Mouse (Mus musculus): ENCODE data around the gene Pex1.
"Not testable (repeated sequence)": the region's sequence is repeated elsewhere in the genome, so short reads cannot be mapped to it uniquely, and the experiment has no call there.

The Pex1 gene

DNA sequence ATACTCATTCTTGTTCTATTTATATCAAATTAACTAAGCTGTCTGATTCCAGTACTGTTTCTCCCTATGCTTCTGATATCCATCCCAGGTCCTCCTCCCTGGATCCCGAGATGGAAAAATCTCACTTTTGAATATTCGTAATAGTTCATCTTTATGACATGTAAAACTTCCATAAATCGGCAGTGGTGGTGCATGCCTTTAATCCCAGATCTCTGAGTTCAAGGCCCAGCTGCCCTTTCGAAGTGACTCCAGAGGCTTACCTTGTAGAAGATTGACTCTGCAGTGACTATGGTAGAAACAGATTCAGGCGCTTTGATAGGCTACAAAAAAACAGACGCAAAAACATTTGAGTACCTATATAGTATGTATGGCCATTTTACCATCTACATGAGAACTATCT, 48.8 kb downstream of the Pex1 start:
- DNase-seq (ENCODE audit: low spot score in 2 of 2) = no peak

- DNase-seq (ENCODE audit: low spot score in 2 of 2) = no peak
Measured at GRCm38 (mm10) chr5:3645326-3645725, 49.5 kb downstream of the Pex1 start.

DNA sequence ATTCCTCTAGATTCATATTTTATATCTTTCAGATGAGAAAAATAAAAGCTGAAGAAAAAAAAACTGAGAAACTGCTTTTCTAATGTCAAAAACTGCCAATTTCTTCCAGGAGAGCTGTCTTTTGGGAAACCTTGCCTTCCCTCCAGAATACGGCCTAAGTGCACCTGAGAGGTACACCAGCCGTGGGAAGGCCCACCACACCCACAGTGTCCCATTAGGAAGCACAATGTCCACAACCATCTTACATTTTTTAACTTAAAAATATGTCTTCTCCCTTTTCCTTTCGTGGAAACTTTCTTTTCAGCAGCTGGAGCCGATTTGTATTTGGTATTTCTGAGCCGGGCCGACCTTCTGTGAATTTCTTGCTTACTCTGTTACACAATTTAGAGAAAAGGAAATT, 50.7 kb downstream of the Pex1 start:
- DNase-seq (ENCODE audit: low spot score in 2 of 2) = no peak

- DNase-seq (ENCODE audit: low spot score in 2 of 2) = peak; percentile 61 to 69
Measured at GRCm38 (mm10) chr5:3646991-3647707, 51.3 kb downstream of the Pex1 start.

DNA sequence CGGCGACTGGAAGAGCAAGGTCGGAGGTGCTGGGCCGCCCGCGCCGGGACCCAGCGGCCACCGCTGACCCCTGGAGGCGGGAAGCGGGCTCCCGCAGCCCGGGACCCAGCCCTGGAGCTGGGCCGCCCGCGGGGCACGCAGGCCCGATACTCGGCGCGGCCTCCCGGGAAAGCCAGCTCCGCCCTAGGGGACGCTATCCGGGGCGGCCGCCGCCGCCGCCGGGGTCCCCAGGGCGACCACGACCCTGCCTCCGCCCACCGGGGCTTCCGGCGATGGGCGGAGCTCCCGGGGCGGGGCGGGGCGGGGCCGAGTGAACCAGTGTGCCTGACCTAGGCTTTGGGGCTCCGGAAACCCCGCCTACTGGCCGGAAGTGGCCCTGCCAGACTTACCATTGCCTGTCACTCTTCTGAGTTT, 51.8 kb downstream of the Pex1 start:
- DNase-seq (ENCODE audit: low spot score in 2 of 2) = peak; percentile 91 to 94

DNA sequence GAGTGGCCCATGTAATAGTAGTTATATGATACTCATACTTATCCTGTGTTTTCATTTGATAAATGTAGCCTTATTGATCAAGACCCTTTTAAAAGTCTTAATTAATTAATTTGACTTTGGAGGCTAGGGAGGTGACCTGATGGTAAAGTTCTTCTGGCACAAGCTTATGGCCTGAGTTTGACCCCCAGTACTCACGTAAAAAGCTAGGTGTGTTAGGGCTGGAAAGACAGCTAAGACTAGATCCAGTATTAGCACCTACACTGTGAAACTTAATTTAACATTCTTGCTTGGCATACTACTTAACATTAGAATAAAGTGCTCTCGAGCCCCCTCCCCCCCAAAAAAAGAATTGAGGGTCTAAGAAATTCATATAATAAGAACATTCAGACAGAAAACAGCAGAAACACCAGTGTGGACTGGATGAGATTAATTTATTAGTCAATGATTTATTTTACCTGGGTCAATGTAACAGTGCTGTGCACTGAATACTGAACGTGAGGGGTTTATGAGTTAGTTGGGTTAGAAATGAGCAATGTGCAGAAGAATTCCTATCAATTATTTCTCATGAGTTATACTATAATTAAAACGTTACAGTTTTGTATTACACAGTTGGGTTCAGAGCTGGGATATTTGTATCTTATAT, 52.5 kb downstream of the Pex1 start:
- DNase-seq (ENCODE audit: low spot score in 2 of 2) = no peak

DNA sequence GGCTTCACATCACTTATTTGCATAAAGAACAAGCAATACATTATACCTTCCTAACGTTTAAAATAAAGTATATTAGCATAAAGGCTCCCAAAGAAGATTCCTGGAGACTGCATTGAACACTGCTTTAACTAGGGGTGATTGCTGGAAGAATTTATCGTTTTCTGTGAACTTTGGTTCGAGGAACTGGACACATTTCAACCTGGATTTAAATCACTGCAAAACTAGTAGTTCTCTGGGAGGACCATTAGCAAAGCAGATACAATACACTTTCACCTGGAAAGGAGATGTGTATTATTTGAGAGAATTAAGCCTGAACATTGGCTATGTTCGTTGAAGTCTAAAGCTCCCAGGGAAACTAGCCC, 53.0 kb downstream of the Pex1 start:
- no peak for DNase-seq (ENCODE audit: low spot score in 2 of 2)

DNA sequence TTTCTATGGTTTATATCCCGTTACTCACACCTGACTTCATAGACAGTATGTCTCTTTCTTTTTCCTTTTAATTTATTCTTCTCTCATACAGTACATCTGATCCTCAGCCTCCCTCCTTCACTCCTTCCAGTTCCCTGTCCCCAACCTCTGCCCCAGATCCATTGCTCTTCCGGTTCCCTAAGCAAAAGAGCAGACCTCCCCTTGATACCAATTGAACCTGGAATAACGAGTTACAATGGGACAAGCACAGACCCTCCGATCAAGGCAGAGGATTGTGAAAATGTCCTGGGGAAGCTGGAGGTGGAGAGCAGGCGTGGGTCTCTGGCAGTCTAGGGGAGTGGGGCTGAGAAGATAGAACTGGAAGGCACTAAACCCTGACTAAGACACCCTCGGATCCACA, 55.0 kb downstream of the Pex1 start, which contains the start of gene Tmbim7:
Gene Tmbim7, plus strand, starts transcription at position 301 of the 400 bp plus-strand sequence.
- DNase-seq (ENCODE audit: low spot score in 2 of 2) = no peak

GRCm38 (mm10) chr5:3651621-3652020, 55.8 kb downstream of the Pex1 start:
- no peak for DNase-seq (ENCODE audit: low spot score in 2 of 2)

GRCm38 (mm10) chr5:3652903-3653575, 57.2 kb downstream of the Pex1 start:
- not testable (repeated sequence) for DNase-seq (ENCODE audit: low spot score in 2 of 2)

GRCm38 (mm10) chr5:3653801-3654200, 57.9 kb downstream of the Pex1 start:
- no peak for DNase-seq (ENCODE audit: low spot score in 2 of 2)

GRCm38 (mm10) chr5:3657085-3657484, 61.2 kb downstream of the Pex1 start, which contains the start of gene Gatad1:
TSS of gene Gatad1 (minus strand) at chr5:3657185.
- DNase-seq (ENCODE audit: low spot score in 2 of 2) = no peak

DNA sequence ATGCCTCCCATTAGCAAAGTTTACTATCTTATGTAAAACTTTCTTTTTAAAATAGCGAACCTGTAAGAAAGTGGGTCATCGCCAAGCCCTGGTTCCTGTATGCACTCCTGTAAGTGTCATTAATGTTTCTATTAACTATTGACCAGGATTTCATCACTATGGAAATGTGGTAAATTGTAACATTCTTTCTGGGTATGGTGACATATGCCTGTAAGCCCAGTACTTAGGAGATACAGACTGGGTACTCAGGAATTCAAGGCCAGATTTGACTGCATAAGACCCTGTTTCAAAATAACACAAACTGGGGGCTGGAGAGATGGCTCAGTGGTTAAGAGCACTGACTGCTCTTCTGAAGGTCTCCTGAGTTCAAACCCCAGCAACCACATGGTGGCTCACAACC, 69.4 kb downstream of the Pex1 start:
- DNase-seq (ENCODE audit: low spot score in 2 of 2) = no peak

DNA sequence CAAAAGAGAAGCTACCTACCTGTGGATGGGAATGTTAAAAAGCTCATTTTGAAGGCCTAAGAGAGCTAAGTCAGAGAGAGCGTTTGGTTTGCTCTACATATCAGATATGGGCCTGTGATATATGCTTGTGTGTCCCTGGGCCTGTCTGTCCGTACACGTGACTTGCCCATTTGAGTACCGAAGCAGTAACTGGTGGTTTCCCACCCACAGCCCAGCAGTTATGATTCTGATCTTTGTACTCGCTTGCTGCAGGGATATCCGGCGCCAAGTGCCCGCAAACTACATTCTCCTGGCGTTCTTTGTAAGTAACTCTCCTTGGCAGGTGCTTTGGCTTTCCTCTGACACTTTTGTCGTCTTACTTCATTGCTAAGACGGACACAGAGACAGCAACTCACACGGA, 70.7 kb downstream of the Pex1 start:
- DNase-seq (ENCODE audit: low spot score in 2 of 2) = no peak

DNA sequence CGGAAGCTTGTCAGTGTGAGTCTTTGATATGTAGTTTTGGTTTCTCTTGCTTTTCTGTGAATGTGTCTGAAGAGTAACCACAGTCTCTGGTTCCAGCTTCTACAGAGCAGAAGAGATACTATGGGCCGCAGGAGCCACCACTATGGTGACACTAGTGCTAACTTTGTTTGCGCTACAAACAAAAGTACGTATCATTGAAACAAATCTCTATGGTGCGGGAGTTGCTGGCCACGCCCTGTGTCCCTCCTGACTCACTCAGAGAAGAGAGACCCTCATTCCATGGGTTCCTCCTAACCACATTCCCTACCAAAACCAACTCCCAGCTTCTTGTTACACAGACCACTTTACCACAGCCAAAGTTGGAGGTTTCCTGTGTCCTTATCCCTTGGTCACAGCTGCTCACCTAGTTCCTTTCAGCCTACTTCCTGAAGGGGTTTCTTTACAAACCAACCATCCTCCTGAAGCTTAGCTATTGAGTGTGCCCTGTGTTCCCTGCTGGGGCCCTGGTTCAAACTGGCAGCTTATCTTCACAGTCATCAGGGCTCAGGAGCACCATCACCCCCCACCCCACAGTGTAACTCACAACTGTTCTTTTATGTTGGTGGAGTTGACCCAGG, 74.2 kb downstream of the Pex1 start:
- DNase-seq (ENCODE audit: low spot score in 2 of 2) = no peak

Measured in spleen, postnatal 36 days (tissue).